ENCODE assay signal across 10 mouse cellular contexts in genomic region chr11:98395041-98395440, GRCm38 (mm10). TPM values are rescaled to one million over a fixed set of nuclear protein-coding genes. Genes with fewer than 3 reads are reported as not detected.
DNase-seq lines count a peak whose midpoint lies in the region; ATAC-seq and TF ChIP-seq lines count a peak whose summit lies in the region.
"Had no signal": no experiment of that assay in that cellular context is flagged by ENCODE, and none has a peak within 500 bp of the region (broad histone marks: within the 10 kb centered on the region; RNA-seq: fewer than 3 reads in every experiment).

No protein-coding gene starts in this region.

- WGBS in lung, embryonic 14.5 days, result 46% methylated on average over 4 of the region's 4 CpGs
- 24% methylated on average over 4 of the region's 4 CpGs for WGBS in heart, embryonic 13.5 days
- WGBS in kidney, embryonic 15.5 days, result 40% methylated on average over 4 of the region's 4 CpGs

- no peak for TF ChIP-seq CTCF in lung, embryonic 14.5 days (IDR thresholded peaks at IDR 0.05; ENCODE audit: low read depth)

- peaks cover 24% of the 10 kb centered on the region for H3K4me1 ChIP-seq in lung, embryonic 14.5 days (ENCODE audit: insufficient read depth)
- H3K4me1 ChIP-seq in heart, embryonic 13.5 days, result peaks cover 63% of the 10 kb centered on the region
- H3K4me1 ChIP-seq in kidney, embryonic 15.5 days, result peaks cover 50% of the 10 kb centered on the region

- no peak overlapping the region for H3K4me2 ChIP-seq in lung, embryonic 14.5 days
- peak overlapping the region; percentile 46 for H3K4me2 ChIP-seq in heart, embryonic 13.5 days
- no peak overlapping the region for H3K4me2 ChIP-seq in kidney, embryonic 15.5 days
- H3K4me2 ChIP-seq in myocyte (ENCODE audit: low read depth), result peak overlapping the region; percentile 27

- peak overlapping the region; percentile 20; the same call in 1 of the 2 replicates for H3K9ac ChIP-seq in lung, embryonic 14.5 days
- H3K9ac ChIP-seq in heart, embryonic 13.5 days, result peak overlapping the region; percentile 58
- H3K9ac ChIP-seq in kidney, embryonic 15.5 days, result no peak overlapping the region

- ATAC-seq in lung, embryonic 14.5 days (ENCODE audit: insufficient read depth), result no peak
- no peak for ATAC-seq in heart, embryonic 13.5 days (ENCODE audit: extremely low read depth, insufficient number of reproducible peaks, low FRiP score, low TSS enrichment)
- no peak for ATAC-seq in kidney, embryonic 15.5 days (replicated peaks; ENCODE audit: low FRiP score)
- ATAC-seq in erythroblast, adult 5-6 weeks (replicated peaks; ENCODE audit: low FRiP score, poor library complexity, severe bottlenecking), result no peak
- no peak for ATAC-seq in monocyte, adult 5-6 weeks (replicated peaks; ENCODE audit: insufficient number of reproducible peaks, low FRiP score, low TSS enrichment, poor library complexity, severe bottlenecking)

- no peak overlapping the region for H3K4me3 ChIP-seq in lung, embryonic 14.5 days (ENCODE audit: low read depth, low read length)
- H3K4me3 ChIP-seq in heart, embryonic 13.5 days, result no peak overlapping the region
- no peak overlapping the region for H3K4me3 ChIP-seq in kidney, embryonic 15.5 days (replicated peaks)
- no peak overlapping the region for H3K4me3 ChIP-seq in myocyte

- H3ac ChIP-seq in myocyte (ENCODE audit: control insufficient read depth, insufficient read length), result no peak overlapping the region

- TF ChIP-seq POLR2A in myocyte (IDR thresholded peaks at IDR 0.05; ENCODE audit: insufficient read length, low read depth), result no peak

- peak overlapping the region; percentile 83 for H3K27ac ChIP-seq in lung, embryonic 14.5 days (ENCODE audit: low read depth)
- peak overlapping the region; percentile 99 for H3K27ac ChIP-seq in heart, embryonic 13.5 days (replicated peaks)
- peak overlapping the region; percentile 46 for H3K27ac ChIP-seq in kidney, embryonic 15.5 days
- H3K27ac ChIP-seq: macrophage had no signal

- DNase-seq in lung, embryonic 14.5 days, result no peak
- DNase-seq in lung, postnatal 36 days, result no peak
- no peak for DNase-seq in Muller cell, postnatal 12 days (ENCODE audit: inconsistent ontology term)

- H3K27me3 ChIP-seq in lung, embryonic 14.5 days (ENCODE audit: insufficient read depth, low read length), result peaks cover 6% of the 10 kb centered on the region; the same call in 1 of the 2 replicates
- H3K27me3 ChIP-seq in heart, embryonic 13.5 days (replicated peaks), result peaks cover 11% of the 10 kb centered on the region
- peaks cover 13% of the 10 kb centered on the region for H3K27me3 ChIP-seq in kidney, embryonic 15.5 days
- H3K27me3 ChIP-seq in myocyte (ENCODE audit: control insufficient read depth, insufficient read depth, insufficient read length), result no peaks in the 10 kb centered on the region

- no peaks in the 10 kb centered on the region for H3K9me3 ChIP-seq in lung, embryonic 14.5 days (ENCODE audit: low read depth, low read length)
- H3K9me3 ChIP-seq in heart, embryonic 13.5 days, result no peaks in the 10 kb centered on the region
- no peaks in the 10 kb centered on the region for H3K9me3 ChIP-seq in kidney, embryonic 15.5 days (replicated peaks)

- H3K36me3 ChIP-seq in lung, embryonic 14.5 days (ENCODE audit: insufficient read depth), result no peaks in the 10 kb centered on the region
- peaks cover 18% of the 10 kb centered on the region for H3K36me3 ChIP-seq in heart, embryonic 13.5 days
- H3K36me3 ChIP-seq in kidney, embryonic 15.5 days, result 0 out of 2 replicates have a peak, but pooled peaks cover 6% of the 10 kb centered on the region
- H3K36me3 ChIP-seq in myocyte (ENCODE audit: control insufficient read depth, insufficient read depth), result no peaks in the 10 kb centered on the region

- no peaks in the 10 kb centered on the region for H3K79me2 ChIP-seq in myocyte (ENCODE audit: control insufficient read depth, insufficient read depth)

TF ChIP-seq in myocyte, 11 proteins besides CTCF, POLR2A, EP300 and RAD21:
- TF ChIP-seq E2F4 (IDR thresholded peaks at IDR 0.05; ENCODE audit: insufficient read depth), result no peak
- TF ChIP-seq TCF12 (IDR thresholded peaks at IDR 0.05; ENCODE audit: insufficient read depth, poor library complexity, severe bottlenecking), result no peak
- no peak for TF ChIP-seq CEBPB (IDR thresholded peaks at IDR 0.05; ENCODE audit: insufficient read depth, poor library complexity, severe bottlenecking)
- TF ChIP-seq MAX (IDR thresholded peaks at IDR 0.05; ENCODE audit: low read depth), result no peak
- TF ChIP-seq TCF3 (IDR thresholded peaks at IDR 0.05; ENCODE audit: insufficient read length, low read depth), result no peak
- TF ChIP-seq REST (IDR thresholded peaks at IDR 0.05; ENCODE audit: insufficient read depth, insufficient read length), result no peak
- no peak for TF ChIP-seq POLR2AphosphoS2 (IDR thresholded peaks at IDR 0.05; ENCODE audit: insufficient read length, low read depth)
- TF ChIP-seq MYOD1 (IDR thresholded peaks at IDR 0.05; ENCODE audit: control insufficient read depth in 1 of 3, insufficient read length in 2 of 3, low read depth in 2 of 3), result no peak
- TF ChIP-seq SRF (IDR thresholded peaks at IDR 0.05; ENCODE audit: control insufficient read depth, insufficient read length, low read depth), result no peak
- no peak for TF ChIP-seq USF1 (IDR thresholded peaks at IDR 0.05; ENCODE audit: low read depth)
- no peak for TF ChIP-seq MYOG (IDR thresholded peaks at IDR 0.05; ENCODE audit: control insufficient read depth in 1 of 3, insufficient read depth in 1 of 3, insufficient read length in 2 of 3, low read depth in 2 of 3)

RNA-seq across cellular contexts. Expression of gene Pgap3, which starts 5.2 kb away (rescaled TPM):
- 10.9 and 11.6 TPM in 2 replicates for polyA plus RNA-seq in lung, embryonic 14.5 days (2014; fragmentation: Nextera tagmentation; extraction: Ambion mirVana)
- 19.0 and 19.1 TPM in 2 replicates for polyA plus RNA-seq in heart, embryonic 13.5 days (2015; fragmentation: Nextera tagmentation; extraction: Ambion mirVana)
- 16.9 and 17.5 TPM in 2 replicates for polyA plus RNA-seq in kidney, embryonic 15.5 days (2015; fragmentation: Nextera tagmentation; extraction: Ambion mirVana)
- 8.7 TPM for polyA plus RNA-seq in myocyte (2012; fragmentation: generic; extraction: Trizol)
- not detected in 2 replicates for total RNA-seq in erythroblast, adult 5-6 weeks (2015; ENCODE audit: low replicate concordance)
- 0.56 TPM in 1 of 2 replicates, not detected in the other for total RNA-seq in erythroblast, adult 5-6 weeks (2017; ENCODE audit: low replicate concordance)
- total RNA-seq in monocyte, adult 5-6 weeks (2017), result 2.3 to 6.1 TPM (median 4.6 TPM) in 3 replicates

RNA-seq across cellular contexts. Expression of gene Pnmt, which starts 8.8 kb away (rescaled TPM):
- polyA plus RNA-seq in lung, embryonic 14.5 days (2014; fragmentation: Nextera tagmentation; extraction: Ambion mirVana), result not detected in 2 replicates
- 1.3 and 1.5 TPM in 2 replicates for polyA plus RNA-seq in heart, embryonic 13.5 days (2015; fragmentation: Nextera tagmentation; extraction: Ambion mirVana)
- 2.7 and 3.8 TPM in 2 replicates for polyA plus RNA-seq in kidney, embryonic 15.5 days (2015; fragmentation: Nextera tagmentation; extraction: Ambion mirVana)
- 2.2 TPM for polyA plus RNA-seq in myocyte (2012; fragmentation: generic; extraction: Trizol)
- not detected in 2 replicates for total RNA-seq in erythroblast, adult 5-6 weeks (2015; ENCODE audit: low replicate concordance)
- not detected in 2 replicates for total RNA-seq in erythroblast, adult 5-6 weeks (2017; ENCODE audit: low replicate concordance)
- not detected in 3 replicates for total RNA-seq in monocyte, adult 5-6 weeks (2017)
- total RNA-seq: neutrophil, adult 5-6 weeks had no signal
- polyA plus RNA-seq: macrophage had no signal

RNA-seq across cellular contexts. Expression of gene Tcap, which starts 11.4 kb away (rescaled TPM):
- polyA plus RNA-seq in lung, embryonic 14.5 days (2014; fragmentation: Nextera tagmentation; extraction: Ambion mirVana), result 3.8 TPM in 1 of 2 replicates, not detected in the other
- 159 and 184 TPM in 2 replicates for polyA plus RNA-seq in heart, embryonic 13.5 days (2015; fragmentation: Nextera tagmentation; extraction: Ambion mirVana)
- polyA plus RNA-seq in kidney, embryonic 15.5 days (2015; fragmentation: Nextera tagmentation; extraction: Ambion mirVana), result 2.5 and 3.5 TPM in 2 replicates
- 131 TPM for polyA plus RNA-seq in myocyte (2012; fragmentation: generic; extraction: Trizol)
- total RNA-seq in erythroblast, adult 5-6 weeks (2015; ENCODE audit: low replicate concordance), result not detected in 2 replicates
- total RNA-seq in erythroblast, adult 5-6 weeks (2017; ENCODE audit: low replicate concordance), result not detected in 2 replicates
- 1.6 TPM in 1 of 3 replicates, not detected in the others for total RNA-seq in monocyte, adult 5-6 weeks (2017)
- total RNA-seq: neutrophil, adult 5-6 weeks had no signal

RNA-seq across cellular contexts. Expression of gene Erbb2, which starts 17.2 kb away (rescaled TPM):
- 42.7 and 46.5 TPM in 2 replicates for polyA plus RNA-seq in lung, embryonic 14.5 days (2014; fragmentation: Nextera tagmentation; extraction: Ambion mirVana)
- 48.1 and 49.0 TPM in 2 replicates for polyA plus RNA-seq in heart, embryonic 13.5 days (2015; fragmentation: Nextera tagmentation; extraction: Ambion mirVana)
- 46.2 and 48.0 TPM in 2 replicates for polyA plus RNA-seq in kidney, embryonic 15.5 days (2015; fragmentation: Nextera tagmentation; extraction: Ambion mirVana)
- 33.5 TPM for polyA plus RNA-seq in myocyte (2012; fragmentation: generic; extraction: Trizol)
- total RNA-seq in erythroblast, adult 5-6 weeks (2015; ENCODE audit: low replicate concordance), result 0.21 TPM in 1 of 2 replicates, not detected in the other
- 0.28 TPM in 1 of 2 replicates, not detected in the other for total RNA-seq in erythroblast, adult 5-6 weeks (2017; ENCODE audit: low replicate concordance)
- total RNA-seq in monocyte, adult 5-6 weeks (2017), result 0.57 TPM in 1 of 3 replicates, not detected in the others
- polyA plus RNA-seq: macrophage had no signal

RNA-seq across cellular contexts. Expression of gene Stard3, which starts 36.9 kb away (rescaled TPM):
- 38.2 and 42.7 TPM in 2 replicates for polyA plus RNA-seq in lung, embryonic 14.5 days (2014; fragmentation: Nextera tagmentation; extraction: Ambion mirVana)
- polyA plus RNA-seq in heart, embryonic 13.5 days (2015; fragmentation: Nextera tagmentation; extraction: Ambion mirVana), result 37.2 and 43.4 TPM in 2 replicates
- 46.4 and 53.1 TPM in 2 replicates for polyA plus RNA-seq in kidney, embryonic 15.5 days (2015; fragmentation: Nextera tagmentation; extraction: Ambion mirVana)
- 25.8 TPM for polyA plus RNA-seq in myocyte (2012; fragmentation: generic; extraction: Trizol)
- total RNA-seq in erythroblast, adult 5-6 weeks (2015; ENCODE audit: low replicate concordance), result 8.5 and 9.2 TPM in 2 replicates
- total RNA-seq in erythroblast, adult 5-6 weeks (2017; ENCODE audit: low replicate concordance), result 2.8 and 6.0 TPM in 2 replicates
- 29.2 to 57.7 TPM (median 50.9 TPM) in 3 replicates for total RNA-seq in monocyte, adult 5-6 weeks (2017)

Comparison
In these comparisons a context has a peak if more than half of its experiments do, and no peak if none do; other contexts are left out.
1. H3K27ac ChIP-seq: peak in every context shown above with its lines; median percentile 99 in heart, embryonic 13.5 days; 83 in lung, embryonic 14.5 days; 46 in kidney, embryonic 15.5 days.
2. H3K4me2 ChIP-seq: peak in heart, embryonic 13.5 days (single experiment) and myocyte (single experiment); none in lung, embryonic 14.5 days (single experiment) and kidney, embryonic 15.5 days (single experiment).
3. RNA of gene Tcap, which starts 11.4 kb away (polyA plus RNA-seq): 159 to 184 TPM in heart, embryonic 13.5 days and 131 TPM in myocyte (single experiment); 2.5 to 3.5 TPM in kidney, embryonic 15.5 days and 3.8 TPM in lung, embryonic 14.5 days; every median in the first group is over 10 times any median in the second.